Mouse (Mus musculus): ENCODE measurements around the gene Tgds. TPM values are rescaled to one million over a fixed set of nuclear protein-coding genes. Genes with fewer than 3 reads are reported as not detected.

The Tgds gene
- polyA plus RNA-seq (2017; shearing (Covaris generic)): 10.2 TPM

GRCm38 (mm10) chr14:118132642-118132977 is at the start of gene Tgds:
Gene Tgds, minus strand, starts transcription at chr14:118132755.

GRCm38 (mm10) chr14:118136744-118137452 is 4.3 kb upstream of the Tgds start, which contains the start of gene Gpr180:
Gene Gpr180, plus strand, starts transcription at chr14:118137158.

Other genes with a start within 250 kb of the Tgds start
- 0.56 TPM for gene Dct, start 80.5 kb downstream of the Tgds start, polyA plus RNA-seq (2017; shearing (Covaris generic))
- 17.3 TPM for gene Gpr180, start 4.4 kb upstream of the Tgds start, polyA plus RNA-seq (2017; shearing (Covaris generic))
- gene Sox21, start 104.3 kb upstream of the Tgds start, polyA plus RNA-seq (2017; shearing (Covaris generic)): not detected
- not detected for gene Gm9376, start 134.2 kb upstream of the Tgds start, polyA plus RNA-seq (2017; shearing (Covaris generic))

Data from effector memory CD4-positive, alpha-beta T cell, adult 5 months (primary cell).